Mouse (Mus musculus): Measurements from ENCODE around the gene Tefm. TPM values are rescaled to one million over a fixed set of nuclear protein-coding genes. Genes with fewer than 3 reads are reported as not detected.
"Not testable (repeated sequence)": the region's sequence is repeated elsewhere in the genome, so short reads cannot be mapped to it uniquely, and the experiment has no call there.

Tefm gene
- total RNA-seq, 2 experiments from 2014 or later = 21.0 to 22.2 TPM

GRCm38 (mm10) chr11:80159018-80159417 is 17.0 kb upstream of the Tefm start:
- no peak for DNase-seq

- no peak for DNase-seq
Measured at GRCm38 (mm10) chr11:80156841-80157240, 14.9 kb upstream of the Tefm start.

- DNase-seq = no peak
Measured at GRCm38 (mm10) chr11:80155961-80156360, 14.0 kb upstream of the Tefm start.

GRCm38 (mm10) chr11:80155541-80155940 is 13.6 kb upstream of the Tefm start:
- DNase-seq = no peak

GRCm38 (mm10) chr11:80154501-80154900 is 12.5 kb upstream of the Tefm start:
- DNase-seq = peak; percentile 32

- peak; percentile 91 for DNase-seq
Measured at GRCm38 (mm10) chr11:80153857-80154495, 12.0 kb upstream of the Tefm start, which contains the start of gene Adap2. Gene Adap2 (plus strand): TSS chr11:80154105.

- DNase-seq = no peak
Measured at GRCm38 (mm10) chr11:80152376-80152775, 10.4 kb upstream of the Tefm start.

GRCm38 (mm10) chr11:80151541-80151940 is 9.6 kb upstream of the Tefm start:
- DNase-seq = no peak

- DNase-seq = no peak
Measured at GRCm38 (mm10) chr11:80150566-80150965, 8.6 kb upstream of the Tefm start.

GRCm38 (mm10) chr11:80149412-80150023 is 7.5 kb upstream of the Tefm start:
- DNase-seq = no peak

GRCm38 (mm10) chr11:80148974-80149373 is 7.0 kb upstream of the Tefm start:
- DNase-seq = not testable (repeated sequence)

GRCm38 (mm10) chr11:80148313-80148712 is 6.3 kb upstream of the Tefm start:
- no peak for DNase-seq

- no peak for DNase-seq
Measured at GRCm38 (mm10) chr11:80147748-80148147, 5.8 kb upstream of the Tefm start.

GRCm38 (mm10) chr11:80145787-80146275 is 3.9 kb upstream of the Tefm start:
- DNase-seq = no peak

GRCm38 (mm10) chr11:80142872-80143271 is 897 bp upstream of the Tefm start:
- DNase-seq = no peak

GRCm38 (mm10) chr11:80137773-80138172 is 4.2 kb downstream of the Tefm start:
- DNase-seq = no peak

GRCm38 (mm10) chr11:80136786-80137185 is 5.2 kb downstream of the Tefm start:
- no peak for DNase-seq

GRCm38 (mm10) chr11:80135954-80136683 is 5.9 kb downstream of the Tefm start:
- DNase-seq = no peak

GRCm38 (mm10) chr11:80134744-80135143 is 7.2 kb downstream of the Tefm start:
- DNase-seq = no peak

- DNase-seq = no peak
Measured at GRCm38 (mm10) chr11:80132050-80132449, 9.9 kb downstream of the Tefm start.

GRCm38 (mm10) chr11:80116411-80116810 is 25.6 kb downstream of the Tefm start:
- no peak for DNase-seq

GRCm38 (mm10) chr11:80104407-80104806 is 37.6 kb downstream of the Tefm start:
- no peak for DNase-seq

- no peak for DNase-seq
Measured at GRCm38 (mm10) chr11:80101298-80101697, 40.7 kb downstream of the Tefm start.
